In the genomic region with DNA sequence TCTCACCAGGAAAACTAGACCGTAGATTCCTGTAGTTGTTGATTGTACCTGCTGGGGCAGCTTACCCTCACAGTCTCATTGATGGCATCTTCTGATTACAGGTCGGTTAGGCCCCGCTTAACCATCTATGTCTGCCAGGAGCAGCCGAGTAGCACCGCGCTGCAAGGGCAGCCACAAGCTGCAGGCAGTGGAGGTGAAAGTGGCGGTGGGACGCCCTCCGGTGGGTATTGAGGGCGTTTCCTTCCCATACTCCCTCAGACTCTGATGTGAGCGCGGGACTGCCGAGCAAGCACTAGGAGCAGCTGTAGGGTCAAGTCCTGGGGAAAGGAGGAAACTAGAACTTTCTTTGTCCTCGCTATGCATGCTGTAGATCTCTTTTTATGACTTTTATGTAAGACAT, we compare ENCODE assay signal across 12 mouse cellular contexts. TPM values are rescaled to one million over a fixed set of nuclear protein-coding genes. Genes with fewer than 3 reads are reported as not detected.
A peak's percentile ranks its signal among the peaks of the same experiment; 100 is the strongest.
DNase-seq lines count a peak whose midpoint lies in the region; ATAC-seq and TF ChIP-seq lines count a peak whose summit lies in the region.
"Had no signal": no experiment of that assay in that cellular context is flagged by ENCODE, and none has a peak within 500 bp of the region (broad histone marks: within the 10 kb centered on the region; RNA-seq: fewer than 3 reads in every experiment).

No protein-coding gene starts in this region.

- DNase-seq in heart, postnatal 14 days = no peak
- DNase-seq in midbrain, postnatal 0 days (ENCODE audit: low spot score) = no peak
- no peak for DNase-seq in midbrain, embryonic 10.5 days (ENCODE audit: low spot score)
- DNase-seq in liver, embryonic 11.5 days (ENCODE audit: low spot score) = no peak
- DNase-seq in spleen, postnatal 4 days (ENCODE audit: low spot score in 2 of 2) = peak; percentile 70 to 82
- DNase-seq in forebrain, embryonic 14.5 days (ENCODE audit: low spot score) = no peak
- DNase-seq in embryo, embryonic 10.5 days (ENCODE audit: low spot score) = no peak
- DNase-seq: cerebellum, postnatal 36 days; lung, postnatal 10 days; thymus, postnatal 14 days had no signal

- H3K27ac ChIP-seq in heart, embryonic 13.5 days (replicated peaks) = no peak overlapping the region
- H3K27ac ChIP-seq in midbrain, postnatal 0 days (ENCODE audit: low read depth, low read length) = no peak overlapping the region
- no peak overlapping the region for H3K27ac ChIP-seq in midbrain, embryonic 10.5 days (replicated peaks)
- H3K27ac ChIP-seq in liver, embryonic 11.5 days (ENCODE audit: low read depth, low read length) = peak overlapping the region; percentile 43; the same call in 1 of the 2 replicates
- no peak overlapping the region for H3K27ac ChIP-seq in forebrain, embryonic 14.5 days (ENCODE audit: low read depth, low read length)
- H3K27ac ChIP-seq: heart, embryonic 15.5 days had no signal

- peak overlapping the region; percentile 46 for H3K4me2 ChIP-seq in heart, embryonic 13.5 days
- no peak overlapping the region for H3K4me2 ChIP-seq in midbrain, postnatal 0 days (ENCODE audit: low read depth, low read length, poor library complexity, severe bottlenecking)
- peak overlapping the region; percentile 57 for H3K4me2 ChIP-seq in liver, embryonic 11.5 days
- no peak overlapping the region for H3K4me2 ChIP-seq in forebrain, embryonic 14.5 days (ENCODE audit: low read length)
- H3K4me2 ChIP-seq: heart, embryonic 15.5 days had no signal

- H3K9ac ChIP-seq in heart, embryonic 13.5 days = no peak overlapping the region
- H3K9ac ChIP-seq in midbrain, postnatal 0 days (replicated peaks; ENCODE audit: low read length, poor library complexity, severe bottlenecking) = no peak overlapping the region
- peak overlapping the region; percentile 34; the same call in 1 of the 2 replicates for H3K9ac ChIP-seq in liver, embryonic 11.5 days (ENCODE audit: low read depth, low read length)
- H3K9ac ChIP-seq in forebrain, embryonic 14.5 days (ENCODE audit: low read length) = no peak overlapping the region
- H3K9ac ChIP-seq: heart, embryonic 15.5 days had no signal

- no peak for ATAC-seq in heart, embryonic 13.5 days (ENCODE audit: extremely low read depth, insufficient number of reproducible peaks, low FRiP score, low TSS enrichment)
- no peak for ATAC-seq in midbrain, postnatal 0 days (ENCODE audit: low FRiP score)
- peak; percentile 48 for ATAC-seq in liver, embryonic 11.5 days (replicated peaks; ENCODE audit: low FRiP score)
- ATAC-seq in forebrain, embryonic 14.5 days = no peak

- 82% methylated on average over 14 of the region's 14 CpGs for WGBS in heart, embryonic 13.5 days
- 95% methylated on average over 14 of the region's 14 CpGs for WGBS in midbrain, postnatal 0 days
- 82% methylated on average over 14 of the region's 14 CpGs for WGBS in midbrain, embryonic 10.5 days
- WGBS in liver, embryonic 11.5 days = 68% methylated on average over 14 of the region's 14 CpGs
- WGBS in forebrain, embryonic 14.5 days = 92% methylated on average over 14 of the region's 14 CpGs

- no peaks in the 10 kb centered on the region for H3K27me3 ChIP-seq in heart, embryonic 13.5 days (replicated peaks)
- H3K27me3 ChIP-seq in midbrain, postnatal 0 days (ENCODE audit: insufficient read depth, low read length) = no peaks in the 10 kb centered on the region
- no peaks in the 10 kb centered on the region for H3K27me3 ChIP-seq in midbrain, embryonic 10.5 days (ENCODE audit: low read depth, poor library complexity, severe bottlenecking)
- H3K27me3 ChIP-seq in liver, embryonic 11.5 days (replicated peaks; ENCODE audit: control insufficient read depth, insufficient read depth, low read length) = no peaks in the 10 kb centered on the region
- no peaks in the 10 kb centered on the region for H3K27me3 ChIP-seq in forebrain, embryonic 14.5 days (replicated peaks; ENCODE audit: control insufficient read depth, insufficient read depth, low read length)
- H3K27me3 ChIP-seq: heart, embryonic 15.5 days had no signal

- H3K36me3 ChIP-seq in heart, embryonic 13.5 days = peaks cover 94% of the 10 kb centered on the region
- H3K36me3 ChIP-seq in midbrain, postnatal 0 days (ENCODE audit: insufficient read depth, low read length) = peaks cover 47% of the 10 kb centered on the region
- H3K36me3 ChIP-seq in midbrain, embryonic 10.5 days = peaks cover 99% of the 10 kb centered on the region
- H3K36me3 ChIP-seq in liver, embryonic 11.5 days (ENCODE audit: control insufficient read depth, insufficient read depth, low read length) = peaks cover 53% of the 10 kb centered on the region
- H3K36me3 ChIP-seq in forebrain, embryonic 14.5 days (ENCODE audit: control insufficient read depth, insufficient read depth, low read length) = peaks cover 86% of the 10 kb centered on the region

- peak overlapping the region; percentile 17; the same call in 1 of the 2 replicates for H3K4me3 ChIP-seq in heart, embryonic 13.5 days
- no peak overlapping the region for H3K4me3 ChIP-seq in midbrain, postnatal 0 days (ENCODE audit: low read depth, low read length)
- H3K4me3 ChIP-seq in midbrain, embryonic 10.5 days = no peak overlapping the region
- H3K4me3 ChIP-seq in liver, embryonic 11.5 days (ENCODE audit: low read depth, low read length) = peak overlapping the region; percentile 30
- H3K4me3 ChIP-seq in forebrain, embryonic 14.5 days (ENCODE audit: low read depth, low read length) = no peak overlapping the region
- H3K4me3 ChIP-seq: heart, embryonic 15.5 days had no signal

- intact Hi-C loops in heart, postnatal 14 days (cut with DNase I) = no loop called here

- H3K9me3 ChIP-seq in heart, embryonic 13.5 days = no peaks in the 10 kb centered on the region
- H3K9me3 ChIP-seq in midbrain, postnatal 0 days (ENCODE audit: low read length) = no peaks in the 10 kb centered on the region
- no peaks in the 10 kb centered on the region for H3K9me3 ChIP-seq in midbrain, embryonic 10.5 days (replicated peaks)
- H3K9me3 ChIP-seq in liver, embryonic 11.5 days (ENCODE audit: control insufficient read depth, low read length) = no peaks in the 10 kb centered on the region
- H3K9me3 ChIP-seq in forebrain, embryonic 14.5 days (replicated peaks; ENCODE audit: control insufficient read depth, low read length) = no peaks in the 10 kb centered on the region
- H3K9me3 ChIP-seq: heart, embryonic 15.5 days had no signal

- no peaks in the 10 kb centered on the region for H3K4me1 ChIP-seq in heart, embryonic 13.5 days
- H3K4me1 ChIP-seq in midbrain, postnatal 0 days (ENCODE audit: insufficient read depth, low read length) = no peaks in the 10 kb centered on the region
- no peaks in the 10 kb centered on the region for H3K4me1 ChIP-seq in midbrain, embryonic 10.5 days
- H3K4me1 ChIP-seq in liver, embryonic 11.5 days (replicated peaks; ENCODE audit: control insufficient read depth, insufficient read depth, low read length) = peaks cover 35% of the 10 kb centered on the region
- H3K4me1 ChIP-seq in forebrain, embryonic 14.5 days (ENCODE audit: control insufficient read depth, insufficient read depth, low read length) = no peaks in the 10 kb centered on the region
- H3K4me1 ChIP-seq: heart, embryonic 15.5 days had no signal

- 0 out of 2 replicates have a peak, but pooled peaks have one; percentile 24 for TF ChIP-seq CTCF in midbrain, postnatal 0 days (IDR thresholded peaks at IDR 0.05)

RNA-seq across cellular contexts. Expression of a gene that starts 39.3 kb away (rescaled TPM):
- polyA plus RNA-seq in heart, embryonic 13.5 days (2015; fragmentation: Nextera tagmentation; extraction: Ambion mirVana) = 21.1 and 22.2 TPM in 2 replicates
- 10 to 100 TPM; 28.8 to 32.0 TPM for total RNA-seq in heart, postnatal 14 days (2021)
- total RNA-seq in midbrain, postnatal 0 days (2014; rRNA removed) = 68.4 and 80.5 TPM in 2 replicates
- 17.2 and 19.2 TPM in 2 replicates for polyA plus RNA-seq in midbrain, postnatal 0 days (2015; fragmentation: Nextera tagmentation; extraction: Ambion mirVana)
- 35.0 and 36.2 TPM in 2 replicates for polyA plus RNA-seq in midbrain, embryonic 10.5 days (2016; fragmentation: Nextera tagmentation; extraction: Ambion mirVana)
- polyA plus RNA-seq in liver, embryonic 11.5 days (2014; fragmentation: Nextera tagmentation; extraction: Ambion mirVana) = 57.4 and 58.5 TPM in 2 replicates
- polyA plus RNA-seq in forebrain, embryonic 14.5 days (2014; fragmentation: Nextera tagmentation; extraction: Ambion mirVana) = 30.5 and 30.7 TPM in 2 replicates

Comparison
In these comparisons a context has a peak if more than half of its experiments do, and no peak if none do; other contexts are left out.
1. H3K4me2 ChIP-seq: peak in heart, embryonic 13.5 days (single experiment) and liver, embryonic 11.5 days (single experiment); none in midbrain, postnatal 0 days (single experiment) and forebrain, embryonic 14.5 days (single experiment).
2. H3K4me3 ChIP-seq: peak in heart, embryonic 13.5 days (single experiment) and liver, embryonic 11.5 days (single experiment); none in midbrain, postnatal 0 days (single experiment), midbrain, embryonic 10.5 days (single experiment) and forebrain, embryonic 14.5 days (single experiment).
3. DNase-seq: peak in spleen, postnatal 4 days (2 of 2); none in heart, postnatal 14 days (0 of 2), midbrain, postnatal 0 days (single experiment), midbrain, embryonic 10.5 days (single experiment), liver, embryonic 11.5 days (single experiment), forebrain, embryonic 14.5 days (single experiment) and embryo, embryonic 10.5 days (single experiment).